ENCODE assay signal across 23 mouse cellular contexts in the genomic region with DNA sequence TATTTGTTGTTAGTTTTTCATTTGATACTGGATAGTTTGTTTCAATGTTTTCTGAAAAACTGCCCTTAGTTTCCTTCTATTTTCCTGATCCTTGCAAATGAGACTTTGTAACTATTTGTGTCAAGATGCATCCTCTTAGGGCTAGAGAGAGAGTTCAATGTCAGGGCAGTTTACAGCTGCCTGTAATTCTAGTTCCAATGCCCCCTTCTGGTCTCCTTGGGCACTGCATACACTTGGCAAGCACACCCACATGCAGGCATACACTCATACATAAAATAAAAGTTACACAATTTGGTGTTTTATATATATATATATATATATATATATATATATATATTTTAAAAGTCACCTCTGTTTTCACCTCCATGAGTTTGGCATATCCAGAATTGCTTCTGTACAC. TPM values are rescaled to one million over a fixed set of nuclear protein-coding genes. Genes with fewer than 3 reads are reported as not detected.
A peak's percentile ranks its signal among the peaks of the same experiment; 100 is the strongest.
DNase-seq lines count a peak whose midpoint lies in the region; ATAC-seq and TF ChIP-seq lines count a peak whose summit lies in the region.
"Had no signal": no experiment of that assay in that cellular context is flagged by ENCODE, and none has a peak within 500 bp of the region (broad histone marks: within the 10 kb centered on the region; RNA-seq: fewer than 3 reads in every experiment).

No protein-coding gene starts in this region.

- TF ChIP-seq EP300 in stomach, postnatal 0 days (optimal IDR thresholded peaks at IDR 0.05) = no peak

- no peak for ATAC-seq in hindbrain, postnatal 0 days
- no peak for ATAC-seq in stomach, postnatal 0 days (ENCODE audit: low FRiP score, low TSS enrichment)

- no peaks in the 10 kb centered on the region for H3K9me3 ChIP-seq in hindbrain, postnatal 0 days (ENCODE audit: low read length)
- no peaks in the 10 kb centered on the region for H3K9me3 ChIP-seq in hindbrain, embryonic 10.5 days
- H3K9me3 ChIP-seq in stomach, postnatal 0 days (ENCODE audit: control insufficient read depth, low read length) = no peaks in the 10 kb centered on the region
- H3K9me3 ChIP-seq: G1E; liver, embryonic 13.5 days; stomach, embryonic 15.5 days had no signal

- peaks cover 5% of the 10 kb centered on the region; the same call in 1 of the 2 replicates for H3K4me1 ChIP-seq in hindbrain, postnatal 0 days (ENCODE audit: insufficient read depth, low read length)
- peaks cover 12% of the 10 kb centered on the region for H3K4me1 ChIP-seq in hindbrain, embryonic 10.5 days (replicated peaks)
- no peaks in the 10 kb centered on the region for H3K4me1 ChIP-seq in stomach, postnatal 0 days (replicated peaks; ENCODE audit: control insufficient read depth, insufficient read depth)
- peaks cover 3% of the 10 kb centered on the region; the same call in 1 of the 2 replicates for H3K4me1 ChIP-seq in lung, adult 2 months (ENCODE audit: control insufficient read depth, insufficient read depth, low read length)

- peak; percentile 28 for TF ChIP-seq CTCF in hindbrain, postnatal 0 days (IDR thresholded peaks at IDR 0.05; ENCODE audit: low read depth)
- peak; percentile 43 for TF ChIP-seq CTCF in stomach, postnatal 0 days (IDR thresholded peaks at IDR 0.05; ENCODE audit: low read depth)
- TF ChIP-seq CTCF in lung, adult 2 months (IDR thresholded peaks at IDR 0.05; ENCODE audit: insufficient read depth, low read length) = no peak

- intact Hi-C loops in left cerebral cortex, postnatal 14 days (cut with DNase I) = loop anchor here (10.0 kb wide), 1 partner anchor 338 kb away; no protein-coding TSS in a partner anchor

- H3K27me3 ChIP-seq in hindbrain, postnatal 0 days (ENCODE audit: insufficient read depth, low read length) = no peaks in the 10 kb centered on the region
- H3K27me3 ChIP-seq in hindbrain, embryonic 10.5 days (ENCODE audit: insufficient read depth, poor library complexity, severe bottlenecking) = no peaks in the 10 kb centered on the region
- no peaks in the 10 kb centered on the region for H3K27me3 ChIP-seq in stomach, postnatal 0 days (ENCODE audit: control insufficient read depth, insufficient read depth, low read length)
- H3K27me3 ChIP-seq: liver, embryonic 13.5 days; stomach, embryonic 15.5 days had no signal

- no peaks in the 10 kb centered on the region for H3K36me3 ChIP-seq in hindbrain, postnatal 0 days (ENCODE audit: insufficient read depth, low read length)
- no peaks in the 10 kb centered on the region for H3K36me3 ChIP-seq in hindbrain, embryonic 10.5 days
- no peaks in the 10 kb centered on the region for H3K36me3 ChIP-seq in stomach, postnatal 0 days (ENCODE audit: control insufficient read depth, insufficient read depth, low read length)
- H3K36me3 ChIP-seq: G1E; liver, embryonic 13.5 days; stomach, embryonic 15.5 days had no signal

- no peak for DNase-seq in hindbrain, postnatal 0 days (ENCODE audit: low spot score)
- no peak for DNase-seq in hindbrain, embryonic 10.5 days (ENCODE audit: low spot score)
- DNase-seq in thymus, postnatal 4 days = peak; percentile 54
- no peak for DNase-seq in thymus, postnatal 0 days (ENCODE audit: low spot score)
- peak; percentile 73 for DNase-seq in R1 (ENCODE audit: low read depth, low spot score)
- no peak for DNase-seq in stomach, postnatal 0 days (ENCODE audit: low spot score)
- DNase-seq in left cerebral cortex, postnatal 14 days (ENCODE audit: low spot score in 2 of 2) = no peak
- no peak for DNase-seq in lung, adult 2 months
- DNase-seq: cerebellum, adult 2 months; layer of hippocampus, adult 9-11 months; liver, embryonic 13.5 days; lung, postnatal 36 days; retina, postnatal 1 day; thymus, postnatal 25 days had no signal

- no peak overlapping the region for H3K4me2 ChIP-seq in hindbrain, postnatal 0 days (ENCODE audit: low read depth, low read length)
- no peak overlapping the region for H3K4me2 ChIP-seq in stomach, postnatal 0 days (replicated peaks; ENCODE audit: low read depth)
- H3K4me2 ChIP-seq: liver, embryonic 13.5 days; midbrain, embryonic 11.5 days; stomach, embryonic 15.5 days had no signal

- no peak overlapping the region for H3K27ac ChIP-seq in hindbrain, postnatal 0 days
- H3K27ac ChIP-seq in hindbrain, embryonic 10.5 days = no peak overlapping the region
- H3K27ac ChIP-seq in stomach, postnatal 0 days (replicated peaks) = no peak overlapping the region
- H3K27ac ChIP-seq: liver, embryonic 13.5 days; stomach, embryonic 15.5 days had no signal

- no peak for TF ChIP-seq POLR2A in lung, adult 2 months (IDR thresholded peaks at IDR 0.05; ENCODE audit: borderline replicate concordance, extremely low read depth, low read depth, low read length)

- H3K4me3 ChIP-seq in hindbrain, postnatal 0 days (ENCODE audit: low read length) = no peak overlapping the region
- H3K4me3 ChIP-seq in hindbrain, embryonic 10.5 days = no peak overlapping the region
- no peak overlapping the region for H3K4me3 ChIP-seq in stomach, postnatal 0 days (ENCODE audit: low read depth, low read length)
- H3K4me3 ChIP-seq in lung, adult 2 months (replicated peaks; ENCODE audit: extremely low read depth, low read depth, low read length) = no peak overlapping the region
- H3K4me3 ChIP-seq: liver, embryonic 13.5 days; stomach, embryonic 15.5 days had no signal

- no peak overlapping the region for H3K9ac ChIP-seq in hindbrain, postnatal 0 days (replicated peaks; ENCODE audit: low read length)
- H3K9ac ChIP-seq in stomach, postnatal 0 days (ENCODE audit: low read length) = no peak overlapping the region
- H3K9ac ChIP-seq: liver, embryonic 13.5 days; stomach, embryonic 15.5 days had no signal

RNA-seq across cellular contexts. Expression of gene U2af1, which starts 4.2 kb away (rescaled TPM):
- total RNA-seq in hindbrain, postnatal 0 days (2014; rRNA removed) = 46.2 and 54.6 TPM in 2 replicates
- 224 and 242 TPM in 2 replicates for polyA plus RNA-seq in hindbrain, postnatal 0 days (2015; fragmentation: Nextera tagmentation; extraction: Ambion mirVana)
- 344 and 443 TPM in 2 replicates for polyA plus RNA-seq in hindbrain, embryonic 10.5 days (2016; fragmentation: Nextera tagmentation; extraction: Ambion mirVana)
- 361 and 388 TPM in 2 replicates for polyA plus RNA-seq in thymus, postnatal 0 days (2015; fragmentation: Nextera tagmentation; extraction: Ambion mirVana)
- 155 and 161 TPM in 2 replicates for polyA plus RNA-seq in stomach, postnatal 0 days (2015; fragmentation: Nextera tagmentation; extraction: Ambion mirVana)
- total RNA-seq in left cerebral cortex, postnatal 14 days (2021) = 100 to 1,000 TPM; 101 to 110 TPM
- polyA plus RNA-seq in lung, adult 2 months (2012; rRNA removed) = 35.1 and 49.0 TPM in 2 replicates

RNA-seq across cellular contexts. Expression of gene Cryaa, which starts 14.8 kb away (rescaled TPM):
- 0.52 and 0.90 TPM in 2 replicates for total RNA-seq in hindbrain, postnatal 0 days (2014; rRNA removed)
- 1.2 TPM in 2 replicates for polyA plus RNA-seq in hindbrain, postnatal 0 days (2015; fragmentation: Nextera tagmentation; extraction: Ambion mirVana)
- polyA plus RNA-seq in hindbrain, embryonic 10.5 days (2016; fragmentation: Nextera tagmentation; extraction: Ambion mirVana) = not detected in 2 replicates
- 2.3 and 2.8 TPM in 2 replicates for polyA plus RNA-seq in thymus, postnatal 0 days (2015; fragmentation: Nextera tagmentation; extraction: Ambion mirVana)
- polyA plus RNA-seq in stomach, postnatal 0 days (2015; fragmentation: Nextera tagmentation; extraction: Ambion mirVana) = 0.12 and 0.24 TPM in 2 replicates
- total RNA-seq in left cerebral cortex, postnatal 14 days (2021) = under 1 TPM; 0.37 to 0.61 TPM
- 2.5 and 2.9 TPM in 2 replicates for polyA plus RNA-seq in lung, adult 2 months (2012; rRNA removed)
- total RNA-seq: G1E; left cerebral cortex, postnatal 25 days had no signal
- polyA plus RNA-seq: forebrain, embryonic 11.5 days; G1E; gonadal fat pad, adult 2 months; kidney, embryonic 16.5 days; liver, embryonic 13.5 days; midbrain, embryonic 11.5 days; small intestine, adult 2 months had no signal

RNA-seq across cellular contexts. Expression of gene Cbs, which starts 25.8 kb away (rescaled TPM):
- total RNA-seq in hindbrain, postnatal 0 days (2014; rRNA removed) = 31.4 and 38.8 TPM in 2 replicates
- 25.8 and 30.7 TPM in 2 replicates for polyA plus RNA-seq in hindbrain, postnatal 0 days (2015; fragmentation: Nextera tagmentation; extraction: Ambion mirVana)
- polyA plus RNA-seq in hindbrain, embryonic 10.5 days (2016; fragmentation: Nextera tagmentation; extraction: Ambion mirVana) = 0.99 and 1.5 TPM in 2 replicates
- polyA plus RNA-seq in thymus, postnatal 0 days (2015; fragmentation: Nextera tagmentation; extraction: Ambion mirVana) = 0.71 and 0.88 TPM in 2 replicates
- 0.83 and 1.2 TPM in 2 replicates for polyA plus RNA-seq in stomach, postnatal 0 days (2015; fragmentation: Nextera tagmentation; extraction: Ambion mirVana)
- total RNA-seq in left cerebral cortex, postnatal 14 days (2021) = 10 to 100 TPM; 45.9 to 48.6 TPM
- polyA plus RNA-seq in lung, adult 2 months (2012; rRNA removed) = 5.5 and 6.3 TPM in 2 replicates
- total RNA-seq: neutrophil, adult 5-6 weeks had no signal
- polyA plus RNA-seq: G1E had no signal

Comparison
In these comparisons a context has a peak if more than half of its experiments do, and no peak if none do; other contexts are left out.
1. DNase-seq: peak in thymus, postnatal 4 days (single experiment) and R1 (single experiment); none in hindbrain, postnatal 0 days (single experiment), hindbrain, embryonic 10.5 days (single experiment), thymus, postnatal 0 days (single experiment), stomach, postnatal 0 days (single experiment), left cerebral cortex, postnatal 14 days (0 of 2) and lung, adult 2 months (single experiment).